Mouse (Mus musculus): ENCODE results near the gene Lamc3. TPM values are rescaled to one million over a fixed set of nuclear protein-coding genes. Genes with fewer than 3 reads are reported as not detected.

Gene Lamc3
- polyA plus RNA-seq, 1 experiment: not detected

GRCm38 (mm10) chr2:31888871-31889270 is 1.8 kb downstream of the Lamc3 start:
- Histone ChIP-seq H3K27ac (ENCODE audit: insufficient read depth, low read depth, low read length) (no peak overlapping the region), H3K4me3 (ENCODE audit: insufficient read depth, low read depth, low read length) (no peak overlapping the region), H3K4me1 (ENCODE audit: control insufficient read depth, insufficient read depth, low read length) (peaks cover 9% of the 10 kb centered on the region)
- 65% methylated on average over 1 of the region's 1 CpGs for WGBS
- TF ChIP-seq CTCF (IDR thresholded peaks at IDR 0.05; ENCODE audit: insufficient read depth, low read depth, low read length): no peak
- no peak for TF ChIP-seq POLR2A (IDR thresholded peaks at IDR 0.05; ENCODE audit: insufficient read depth, low read depth, low read length)

- H3K4me3 ChIP-seq (ENCODE audit: insufficient read depth, low read depth, low read length): no peak overlapping the region
- peaks cover 10% of the 10 kb centered on the region for H3K4me1 ChIP-seq (ENCODE audit: control insufficient read depth, insufficient read depth, low read length)
- 92% methylated on average over 2 of the region's 2 CpGs for WGBS
- TF ChIP-seq POLR2A (IDR thresholded peaks at IDR 0.05; ENCODE audit: insufficient read depth, low read depth, low read length) (no peak), CTCF (IDR thresholded peaks at IDR 0.05; ENCODE audit: insufficient read depth, low read depth, low read length) (no peak)
- no peak overlapping the region for H3K27ac ChIP-seq (ENCODE audit: insufficient read depth, low read depth, low read length)
Observed at GRCm38 (mm10) chr2:31891219-31891618, 4.1 kb downstream of the Lamc3 start.

GRCm38 (mm10) chr2:31893110-31893669 is 6.1 kb downstream of the Lamc3 start:
- WGBS: 76% methylated on average over 10 of the region's 10 CpGs
- TF ChIP-seq CTCF (IDR thresholded peaks at IDR 0.05; ENCODE audit: insufficient read depth, low read depth, low read length) (no peak), POLR2A (IDR thresholded peaks at IDR 0.05; ENCODE audit: insufficient read depth, low read depth, low read length) (no peak)
- Histone ChIP-seq H3K4me3 (ENCODE audit: insufficient read depth, low read depth, low read length) (no peak overlapping the region), H3K4me1 (ENCODE audit: control insufficient read depth, insufficient read depth, low read length) (peaks cover 12% of the 10 kb centered on the region), H3K27ac (ENCODE audit: insufficient read depth, low read depth, low read length) (no peak overlapping the region)

- 73% methylated on average over 13 of the region's 13 CpGs for WGBS
- H3K4me3 ChIP-seq (ENCODE audit: insufficient read depth, low read depth, low read length): no peak overlapping the region
- peaks cover 12% of the 10 kb centered on the region for H3K4me1 ChIP-seq (ENCODE audit: control insufficient read depth, insufficient read depth, low read length)
- no peak overlapping the region for H3K27ac ChIP-seq (ENCODE audit: insufficient read depth, low read depth, low read length)
- TF ChIP-seq POLR2A (IDR thresholded peaks at IDR 0.05; ENCODE audit: insufficient read depth, low read depth, low read length) (no peak), CTCF (IDR thresholded peaks at IDR 0.05; ENCODE audit: insufficient read depth, low read depth, low read length) (no peak)
Observed at GRCm38 (mm10) chr2:31894221-31894870, 7.3 kb downstream of the Lamc3 start.

- TF ChIP-seq POLR2A (IDR thresholded peaks at IDR 0.05; ENCODE audit: insufficient read depth, low read depth, low read length) (no peak), CTCF (IDR thresholded peaks at IDR 0.05; ENCODE audit: insufficient read depth, low read depth, low read length) (no peak)
- 61% methylated on average over 4 of the region's 4 CpGs for WGBS
- peaks cover 14% of the 10 kb centered on the region for H3K4me1 ChIP-seq (ENCODE audit: control insufficient read depth, insufficient read depth, low read length)
- H3K27ac ChIP-seq (ENCODE audit: insufficient read depth, low read depth, low read length): no peak overlapping the region
- no peak overlapping the region for H3K4me3 ChIP-seq (ENCODE audit: insufficient read depth, low read depth, low read length)
Observed at GRCm38 (mm10) chr2:31900932-31901331, 13.8 kb downstream of the Lamc3 start.

GRCm38 (mm10) chr2:31901659-31902362 is 14.7 kb downstream of the Lamc3 start:
- Histone ChIP-seq H3K27ac (ENCODE audit: insufficient read depth, low read depth, low read length) (no peak overlapping the region), H3K4me1 (ENCODE audit: control insufficient read depth, insufficient read depth, low read length) (peaks cover 11% of the 10 kb centered on the region; the same call in 1 of the 2 replicates), H3K4me3 (ENCODE audit: insufficient read depth, low read depth, low read length) (no peak overlapping the region)
- 68% methylated on average over 4 of the region's 4 CpGs for WGBS
- TF ChIP-seq CTCF (IDR thresholded peaks at IDR 0.05; ENCODE audit: insufficient read depth, low read depth, low read length) (no peak), POLR2A (IDR thresholded peaks at IDR 0.05; ENCODE audit: insufficient read depth, low read depth, low read length) (no peak)

GRCm38 (mm10) chr2:31904089-31904488 is 17.0 kb downstream of the Lamc3 start:
- Histone ChIP-seq H3K27ac (ENCODE audit: insufficient read depth, low read depth, low read length) (no peak overlapping the region), H3K4me3 (ENCODE audit: insufficient read depth, low read depth, low read length) (no peak overlapping the region), H3K4me1 (ENCODE audit: control insufficient read depth, insufficient read depth, low read length) (peaks cover 11% of the 10 kb centered on the region; the same call in 1 of the 2 replicates)
- WGBS: 57% methylated on average over 6 of the region's 6 CpGs
- TF ChIP-seq POLR2A (IDR thresholded peaks at IDR 0.05; ENCODE audit: insufficient read depth, low read depth, low read length) (no peak), CTCF (IDR thresholded peaks at IDR 0.05; ENCODE audit: insufficient read depth, low read depth, low read length) (no peak)

- Histone ChIP-seq H3K27ac (ENCODE audit: insufficient read depth, low read depth, low read length) (no peak overlapping the region), H3K4me1 (ENCODE audit: control insufficient read depth, insufficient read depth, low read length) (peaks cover 11% of the 10 kb centered on the region; the same call in 1 of the 2 replicates), H3K4me3 (ENCODE audit: insufficient read depth, low read depth, low read length) (no peak overlapping the region)
- WGBS: 38% methylated on average over 8 of the region's 8 CpGs
- TF ChIP-seq POLR2A (IDR thresholded peaks at IDR 0.05; ENCODE audit: insufficient read depth, low read depth, low read length) (no peak), CTCF (IDR thresholded peaks at IDR 0.05; ENCODE audit: insufficient read depth, low read depth, low read length) (no peak)
Observed at GRCm38 (mm10) chr2:31904622-31905021, 17.5 kb downstream of the Lamc3 start.

GRCm38 (mm10) chr2:31905682-31906081 is 18.6 kb downstream of the Lamc3 start:
- peaks cover 7% of the 10 kb centered on the region; the same call in 1 of the 2 replicates for H3K4me1 ChIP-seq (ENCODE audit: control insufficient read depth, insufficient read depth, low read length)
- 66% methylated on average over 9 of the region's 9 CpGs for WGBS
- H3K4me3 ChIP-seq (ENCODE audit: insufficient read depth, low read depth, low read length): no peak overlapping the region
- TF ChIP-seq POLR2A (IDR thresholded peaks at IDR 0.05; ENCODE audit: insufficient read depth, low read depth, low read length): no peak
- TF ChIP-seq CTCF (IDR thresholded peaks at IDR 0.05; ENCODE audit: insufficient read depth, low read depth, low read length): no peak
- no peak overlapping the region for H3K27ac ChIP-seq (ENCODE audit: insufficient read depth, low read depth, low read length)
